Mouse (Mus musculus): ENCODE measurements around the gene Gm29427. TPM values are rescaled to one million over a fixed set of nuclear protein-coding genes. Genes with fewer than 3 reads are reported as not detected.

Gm29427 gene
- total and polyA plus RNA-seq, 3 experiments: not detected

DNA sequence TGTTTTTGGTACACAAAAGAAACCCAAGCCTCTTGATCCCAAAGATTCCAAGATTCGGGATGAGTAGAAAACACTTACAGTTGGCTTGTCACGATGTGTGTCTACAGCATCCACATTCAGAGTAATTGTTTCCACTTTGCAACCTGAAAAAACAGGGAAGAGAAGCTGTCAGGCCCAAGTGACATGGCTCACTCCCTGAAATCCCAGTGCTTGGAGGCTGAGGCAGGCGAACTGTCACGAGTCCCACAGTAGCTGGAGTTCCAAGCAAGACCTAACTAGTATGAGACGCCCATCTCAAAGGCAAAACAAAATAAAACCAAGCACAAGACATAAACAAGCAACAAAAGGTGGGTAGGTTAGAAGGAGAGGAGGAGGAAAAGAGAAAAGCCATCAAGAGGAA is 17.0 kb downstream of the Gm29427 start:
- in situ Hi-C loops (cut with MboI; ENCODE audit: low pct_ligation_motif_present, low pct_unique_long_range_greater_than_20kb, low sequenced_read_pairs) (no loop called here), dilution Hi-C loops (cut with MboI; ENCODE audit: extremely low pct_ligation_motif_present, extremely low pct_unique_long_range_greater_than_20kb, low sequenced_read_pairs) (no loop called here)
- Histone ChIP-seq H3K9me3 (replicated peaks; ENCODE audit: low read length) (no peaks in the 10 kb centered on the region), H3K36me3 (replicated peaks in 1 of 2; ENCODE audit: control insufficient read depth in 1 of 2, insufficient read depth in 1 of 2, low read length in 1 of 2) (peaks cover 43 to 72% of the 10 kb centered on the region in 2 experiments), H3K9ac (ENCODE audit: insufficient read depth, low read depth) (no peak overlapping the region), H3K4me2 (ENCODE audit: insufficient read depth, low read depth, poor library complexity, severe bottlenecking) (no peak overlapping the region), H3K27me3 (replicated peaks) (no peaks in the 10 kb centered on the region), H3K79me2 (replicated peaks; ENCODE audit: control insufficient read depth, extremely low read depth, insufficient read depth, poor library complexity, severe bottlenecking) (no peaks in the 10 kb centered on the region), H3K4me1 (ENCODE audit: control insufficient read depth in 1 of 2, insufficient read depth in 2 of 2) (peaks cover 0 to 2% of the 10 kb centered on the region in 2 experiments; a peak in 1 of 4 replicates), H3K4me3 (replicated peaks in 1 of 3; ENCODE audit: low read depth in 2 of 3, low read length in 2 of 3, poor library complexity in 1 of 3) (no peak overlapping the region), H3K27ac (ENCODE audit: insufficient read depth, low read depth) (no peak overlapping the region)
- no peak for TF ChIP-seq ZC3H11A (IDR thresholded peaks at IDR 0.05; ENCODE audit: low read depth, low read length)
- TF ChIP-seq CHD2 (IDR thresholded peaks at IDR 0.05; ENCODE audit: low read length): no peak
- no peak for TF ChIP-seq BHLHE40 (IDR thresholded peaks at IDR 0.05; ENCODE audit: low read depth, low read length)
- TF ChIP-seq UBTF (IDR thresholded peaks at IDR 0.05; ENCODE audit: low read depth, low read length): no peak
- DNase-seq (ENCODE audit: extremely low read depth): no peak

DNA sequence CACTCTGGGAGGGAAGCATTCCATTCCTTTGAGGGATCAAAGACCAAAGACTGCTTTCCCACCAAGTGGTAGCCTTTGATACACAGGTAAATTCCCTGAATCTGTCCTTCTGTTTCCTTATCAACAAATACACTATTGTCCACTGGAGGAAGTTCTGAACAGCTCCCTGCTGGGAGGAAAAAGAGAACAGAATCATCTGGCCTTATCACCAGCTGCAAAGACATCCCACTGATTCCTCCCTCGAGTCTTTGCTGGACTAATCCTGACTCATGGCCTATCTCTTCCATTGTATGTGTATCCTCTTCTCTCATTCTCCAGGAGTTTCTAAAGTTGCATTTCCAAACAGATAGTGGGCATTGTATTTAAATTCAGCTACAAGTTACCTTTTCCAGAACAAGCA is 31.7 kb downstream of the Gm29427 start:
- Histone ChIP-seq H3K4me2 (ENCODE audit: insufficient read depth, low read depth, poor library complexity, severe bottlenecking) (no peak overlapping the region), H3K79me2 (replicated peaks; ENCODE audit: control insufficient read depth, extremely low read depth, insufficient read depth, poor library complexity, severe bottlenecking) (no peaks in the 10 kb centered on the region), H3K27ac (ENCODE audit: insufficient read depth, low read depth) (no peak overlapping the region), H3K4me3 (replicated peaks in 1 of 3; ENCODE audit: low read depth in 2 of 3, low read length in 2 of 3, poor library complexity in 1 of 3) (no peak overlapping the region), H3K36me3 (replicated peaks in 1 of 2; ENCODE audit: control insufficient read depth in 1 of 2, insufficient read depth in 1 of 2, low read length in 1 of 2) (no peaks in the 10 kb centered on the region), H3K9ac (ENCODE audit: insufficient read depth, low read depth) (no peak overlapping the region), H3K27me3 (replicated peaks) (no peaks in the 10 kb centered on the region), H3K4me1 (ENCODE audit: control insufficient read depth in 1 of 2, insufficient read depth in 2 of 2) (no peaks in the 10 kb centered on the region), H3K9me3 (replicated peaks; ENCODE audit: low read length) (no peaks in the 10 kb centered on the region)
- dilution Hi-C loops (cut with MboI; ENCODE audit: extremely low pct_ligation_motif_present, extremely low pct_unique_long_range_greater_than_20kb, low sequenced_read_pairs): no loop called here
- in situ Hi-C loops (cut with MboI; ENCODE audit: low pct_ligation_motif_present, low pct_unique_long_range_greater_than_20kb, low sequenced_read_pairs): no loop called here
- no peak for TF ChIP-seq MXI1 (IDR thresholded peaks at IDR 0.05; ENCODE audit: low read depth, low read length)
- TF ChIP-seq MAX (IDR thresholded peaks at IDR 0.05; ENCODE audit: low read length): no peak
- no peak for TF ChIP-seq UBTF (IDR thresholded peaks at IDR 0.05; ENCODE audit: low read depth, low read length)
- no peak for TF ChIP-seq RAD21 (IDR thresholded peaks at IDR 0.05; ENCODE audit: low read depth, low read length)
- TF ChIP-seq ZC3H11A (IDR thresholded peaks at IDR 0.05; ENCODE audit: low read depth, low read length): no peak
- TF ChIP-seq TBP (conservative IDR thresholded peaks at IDR 0.05; ENCODE audit: low read depth, low read length): no peak
- TF ChIP-seq BHLHE40 (IDR thresholded peaks at IDR 0.05; ENCODE audit: low read depth, low read length): no peak
- TF ChIP-seq CHD2 (IDR thresholded peaks at IDR 0.05; ENCODE audit: low read length): no peak
- TF ChIP-seq JUN (IDR thresholded peaks at IDR 0.05; ENCODE audit: insufficient read depth, low read depth, low read length): no peak
- no peak for TF ChIP-seq EP300 (IDR thresholded peaks at IDR 0.05; ENCODE audit: low read length)
- no peak for TF ChIP-seq MEF2A (IDR thresholded peaks at IDR 0.05; ENCODE audit: borderline replicate concordance, low read depth, low read length)
- TF ChIP-seq ZNF384 (IDR thresholded peaks at IDR 0.05; ENCODE audit: low read depth, low read length): no peak
- TF ChIP-seq IRF4 (IDR thresholded peaks at IDR 0.05; ENCODE audit: low read depth, low read length): no peak
- TF ChIP-seq POLR2AphosphoS2 (IDR thresholded peaks at IDR 0.05; ENCODE audit: low read depth, low read length): no peak
- TF ChIP-seq CHD1 (IDR thresholded peaks at IDR 0.05; ENCODE audit: low read depth, low read length): no peak
- TF ChIP-seq PAX5 (IDR thresholded peaks at IDR 0.05; ENCODE audit: low read length): no peak
- DNase-seq (ENCODE audit: extremely low read depth): no peak
